Mouse (Mus musculus): Measurements from ENCODE around the gene Ndufs7. TPM values are rescaled to one million over a fixed set of nuclear protein-coding genes. Genes with fewer than 3 reads are reported as not detected.

Gene Ndufs7
- polyA plus RNA-seq, 1 experiment from 2014 or later = 260 TPM

Small RNA genes within 50 kb of the gene (microRNA-seq; reads per million reads assigned to microRNA genes)
- 0.73 reads per million for gene Mir6911

Other genes with a start within 250 kb of the Ndufs7 start
- 7.1 and 8.1 TPM in 2 replicates for gene Arhgap45, start 232.5 kb upstream of the Ndufs7 start, polyA plus RNA-seq (2016; fragmentation: Nextera tagmentation; extraction: Ambion mirVana)
- 227 and 245 TPM in 2 replicates for gene Polr2e, start 209.3 kb upstream of the Ndufs7 start, polyA plus RNA-seq (2016; fragmentation: Nextera tagmentation; extraction: Ambion mirVana)
- gene Gpx4, start 202.0 kb upstream of the Ndufs7 start, polyA plus RNA-seq (2016; fragmentation: Nextera tagmentation; extraction: Ambion mirVana) = 475 and 505 TPM in 2 replicates
- 15.2 and 16.1 TPM in 2 replicates for gene Sbno2, start 143.6 kb upstream of the Ndufs7 start, polyA plus RNA-seq (2016; fragmentation: Nextera tagmentation; extraction: Ambion mirVana)
- gene Stk11, start 133.3 kb upstream of the Ndufs7 start, polyA plus RNA-seq (2016; fragmentation: Nextera tagmentation; extraction: Ambion mirVana) = 17.2 and 18.5 TPM in 2 replicates
- 457 and 481 TPM in 2 replicates for gene Atp5d, start 110.5 kb upstream of the Ndufs7 start, polyA plus RNA-seq (2016; fragmentation: Nextera tagmentation; extraction: Ambion mirVana)
- gene Cbarp, start 108.3 kb upstream of the Ndufs7 start, polyA plus RNA-seq (2016; fragmentation: Nextera tagmentation; extraction: Ambion mirVana) = 8.4 and 8.5 TPM in 2 replicates
- 33.4 and 35.1 TPM in 2 replicates for gene Midn, start 100.8 kb upstream of the Ndufs7 start, polyA plus RNA-seq (2016; fragmentation: Nextera tagmentation; extraction: Ambion mirVana)
- 151 and 159 TPM in 2 replicates for gene Cirbp, start 83.1 kb upstream of the Ndufs7 start, polyA plus RNA-seq (2016; fragmentation: Nextera tagmentation; extraction: Ambion mirVana)
- gene 1600002K03Rik, start 76.2 kb upstream of the Ndufs7 start, polyA plus RNA-seq (2016; fragmentation: Nextera tagmentation; extraction: Ambion mirVana) = 11.6 and 13.0 TPM in 2 replicates
- 55.8 and 56.9 TPM in 2 replicates for gene Efna2, start 69.6 kb upstream of the Ndufs7 start, polyA plus RNA-seq (2016; fragmentation: Nextera tagmentation; extraction: Ambion mirVana)
- gene Mum1, start 22.7 kb upstream of the Ndufs7 start, polyA plus RNA-seq (2016; fragmentation: Nextera tagmentation; extraction: Ambion mirVana) = 85.1 and 93.4 TPM in 2 replicates
- gene Gamt, start 11.9 kb downstream of the Ndufs7 start, polyA plus RNA-seq (2016; fragmentation: Nextera tagmentation; extraction: Ambion mirVana) = 33.8 and 38.6 TPM in 2 replicates
- gene Dazap1, start 12.4 kb downstream of the Ndufs7 start, polyA plus RNA-seq (2016; fragmentation: Nextera tagmentation; extraction: Ambion mirVana) = 70.7 and 71.8 TPM in 2 replicates
- 851 and 902 TPM in 2 replicates for gene Rps15, start 43.3 kb downstream of the Ndufs7 start, polyA plus RNA-seq (2016; fragmentation: Nextera tagmentation; extraction: Ambion mirVana)
- gene Apc2, start 46.9 kb downstream of the Ndufs7 start, polyA plus RNA-seq (2016; fragmentation: Nextera tagmentation; extraction: Ambion mirVana) = 18.3 and 21.7 TPM in 2 replicates
- gene 2310011J03Rik, start 71.4 kb downstream of the Ndufs7 start, polyA plus RNA-seq (2016; fragmentation: Nextera tagmentation; extraction: Ambion mirVana) = 50.0 and 50.3 TPM in 2 replicates
- gene Pcsk4, start 80.4 kb downstream of the Ndufs7 start, polyA plus RNA-seq (2016; fragmentation: Nextera tagmentation; extraction: Ambion mirVana) = 4.5 and 5.1 TPM in 2 replicates
- gene Reep6, start 80.8 kb downstream of the Ndufs7 start, polyA plus RNA-seq (2016; fragmentation: Nextera tagmentation; extraction: Ambion mirVana) = 4.2 and 5.7 TPM in 2 replicates
- gene Adamtsl5, start 99.3 kb downstream of the Ndufs7 start, polyA plus RNA-seq (2016; fragmentation: Nextera tagmentation; extraction: Ambion mirVana) = 1.0 and 2.2 TPM in 2 replicates
- 0.87 and 1.2 TPM in 2 replicates for gene Plk5, start 107.3 kb downstream of the Ndufs7 start, polyA plus RNA-seq (2016; fragmentation: Nextera tagmentation; extraction: Ambion mirVana)
- 13.1 and 14.9 TPM in 2 replicates for gene Mex3d, start 138.5 kb downstream of the Ndufs7 start, polyA plus RNA-seq (2016; fragmentation: Nextera tagmentation; extraction: Ambion mirVana)
- 332 and 349 TPM in 2 replicates for gene Mbd3, start 150.4 kb downstream of the Ndufs7 start, polyA plus RNA-seq (2016; fragmentation: Nextera tagmentation; extraction: Ambion mirVana)
- 403 and 464 TPM in 2 replicates for gene Uqcr11, start 157.7 kb downstream of the Ndufs7 start, polyA plus RNA-seq (2016; fragmentation: Nextera tagmentation; extraction: Ambion mirVana)
- gene Tcf3, start 184.5 kb downstream of the Ndufs7 start, polyA plus RNA-seq (2016; fragmentation: Nextera tagmentation; extraction: Ambion mirVana) = 251 and 258 TPM in 2 replicates
- gene Onecut3, start 245.7 kb downstream of the Ndufs7 start, polyA plus RNA-seq (2016; fragmentation: Nextera tagmentation; extraction: Ambion mirVana) = 0.10 and 0.13 TPM in 2 replicates